Mouse (Mus musculus): ENCODE data around the gene Kcnip1. TPM values are rescaled to one million over a fixed set of nuclear protein-coding genes. Genes with fewer than 3 reads are reported as not detected.
A peak's percentile ranks its signal among the peaks of the same experiment; 100 is the strongest.

Kcnip1 gene
- polyA plus RNA-seq, 1 experiment from 2014 or later: 9.0 TPM

DNA sequence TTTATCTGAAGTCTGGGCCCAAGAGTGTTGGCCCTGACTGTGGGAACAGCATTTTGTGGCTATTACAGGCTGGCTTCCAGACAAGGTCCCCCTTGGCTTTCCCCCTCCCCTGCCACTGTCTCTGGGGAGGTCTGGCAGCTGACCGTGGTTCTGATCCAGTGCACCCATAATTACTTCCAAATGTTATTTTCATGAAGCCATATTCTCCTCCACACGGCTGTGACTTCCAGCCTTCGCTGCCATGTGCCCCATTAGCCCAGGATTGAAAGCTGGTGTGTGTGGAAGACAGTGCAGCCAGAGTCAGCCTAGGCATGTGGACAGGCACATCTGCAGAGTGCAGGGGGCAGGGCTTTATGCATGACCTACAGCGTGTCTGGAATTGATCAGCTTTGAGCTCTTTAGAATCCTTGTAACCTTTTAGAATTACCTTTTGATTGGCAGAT is 240.5 kb downstream of the Kcnip1 start:
- no peaks in the 10 kb centered on the region for H3K27me3 ChIP-seq (ENCODE audit: control insufficient read depth, insufficient read depth, low read length)
- no peaks in the 10 kb centered on the region for H3K9me3 ChIP-seq (ENCODE audit: control insufficient read depth, low read length)
- H3K4me2 ChIP-seq: no peak overlapping the region
- WGBS: 53% methylated on average over 4 of the region's 4 CpGs
- no peak overlapping the region for H3K4me3 ChIP-seq (ENCODE audit: low read depth, low read length)
- no peak overlapping the region for H3K9ac ChIP-seq (ENCODE audit: low read length)
- DNase-seq (ENCODE audit: low spot score, missing footprints) (peak; percentile 69), ATAC-seq (ENCODE audit: low FRiP score) (peak; percentile 55; the same call in 1 of the 2 replicates)
- H3K36me3 ChIP-seq (ENCODE audit: control insufficient read depth, insufficient read depth, low read length): no peaks in the 10 kb centered on the region
- no peak overlapping the region for H3K27ac ChIP-seq (ENCODE audit: low read depth, low read length)
- H3K4me1 ChIP-seq (ENCODE audit: control insufficient read depth, insufficient read depth, low read length): no peaks in the 10 kb centered on the region

- Histone ChIP-seq H3K27me3 (ENCODE audit: control insufficient read depth, insufficient read depth, low read length) (no peaks in the 10 kb centered on the region), H3K4me2 (no peak overlapping the region), H3K9ac (ENCODE audit: low read length) (no peak overlapping the region), H3K4me1 (ENCODE audit: control insufficient read depth, insufficient read depth, low read length) (no peaks in the 10 kb centered on the region), H3K9me3 (ENCODE audit: control insufficient read depth, low read length) (no peaks in the 10 kb centered on the region), H3K27ac (ENCODE audit: low read depth, low read length) (no peak overlapping the region), H3K4me3 (ENCODE audit: low read depth, low read length) (no peak overlapping the region), H3K36me3 (ENCODE audit: control insufficient read depth, insufficient read depth, low read length) (no peaks in the 10 kb centered on the region)
- DNase-seq (ENCODE audit: low spot score, missing footprints) (no peak), ATAC-seq (ENCODE audit: low FRiP score) (no peak)
- WGBS: 92% methylated on average over 6 of the region's 6 CpGs
Measured at GRCm38 (mm10) chr11:33751503-33751902, 241.4 kb downstream of the Kcnip1 start.

GRCm38 (mm10) chr11:33749979-33750378 is 243.0 kb downstream of the Kcnip1 start:
- no peaks in the 10 kb centered on the region for H3K27me3 ChIP-seq (ENCODE audit: control insufficient read depth, insufficient read depth, low read length)
- H3K9me3 ChIP-seq (ENCODE audit: control insufficient read depth, low read length): no peaks in the 10 kb centered on the region
- no peak overlapping the region for H3K27ac ChIP-seq (ENCODE audit: low read depth, low read length)
- no peak overlapping the region for H3K4me2 ChIP-seq
- WGBS: 91% methylated on average over 4 of the region's 4 CpGs
- H3K4me1 ChIP-seq (ENCODE audit: control insufficient read depth, insufficient read depth, low read length): no peaks in the 10 kb centered on the region
- no peaks in the 10 kb centered on the region for H3K36me3 ChIP-seq (ENCODE audit: control insufficient read depth, insufficient read depth, low read length)
- H3K9ac ChIP-seq (ENCODE audit: low read length): no peak overlapping the region
- ATAC-seq (ENCODE audit: low FRiP score): no peak
- DNase-seq (ENCODE audit: low spot score, missing footprints): no peak
- H3K4me3 ChIP-seq (ENCODE audit: low read depth, low read length): no peak overlapping the region

- DNase-seq (ENCODE audit: low spot score, missing footprints): no peak
- H3K4me2 ChIP-seq: no peak overlapping the region
- H3K36me3 ChIP-seq (ENCODE audit: control insufficient read depth, insufficient read depth, low read length): no peaks in the 10 kb centered on the region
- no peak overlapping the region for H3K4me3 ChIP-seq (ENCODE audit: low read depth, low read length)
- no peaks in the 10 kb centered on the region for H3K4me1 ChIP-seq (ENCODE audit: control insufficient read depth, insufficient read depth, low read length)
- no peak overlapping the region for H3K9ac ChIP-seq (ENCODE audit: low read length)
- no peaks in the 10 kb centered on the region for H3K27me3 ChIP-seq (ENCODE audit: control insufficient read depth, insufficient read depth, low read length)
- H3K9me3 ChIP-seq (ENCODE audit: control insufficient read depth, low read length): no peaks in the 10 kb centered on the region
- no peak overlapping the region for H3K27ac ChIP-seq (ENCODE audit: low read depth, low read length)
- 96% methylated on average over 12 of the region's 12 CpGs for WGBS
- no peak for ATAC-seq (ENCODE audit: low FRiP score)
Measured at GRCm38 (mm10) chr11:33749408-33749807, 243.5 kb downstream of the Kcnip1 start.

- WGBS: 94% methylated on average over 5 of the region's 5 CpGs
- Histone ChIP-seq H3K4me3 (ENCODE audit: low read depth, low read length) (no peak overlapping the region), H3K4me2 (no peak overlapping the region), H3K36me3 (ENCODE audit: control insufficient read depth, insufficient read depth, low read length) (no peaks in the 10 kb centered on the region), H3K27ac (ENCODE audit: low read depth, low read length) (no peak overlapping the region), H3K9me3 (ENCODE audit: control insufficient read depth, low read length) (no peaks in the 10 kb centered on the region), H3K27me3 (ENCODE audit: control insufficient read depth, insufficient read depth, low read length) (no peaks in the 10 kb centered on the region), H3K9ac (ENCODE audit: low read length) (no peak overlapping the region), H3K4me1 (ENCODE audit: control insufficient read depth, insufficient read depth, low read length) (no peaks in the 10 kb centered on the region)
- no peak for DNase-seq (ENCODE audit: low spot score, missing footprints)
- no peak for ATAC-seq (ENCODE audit: low FRiP score)
Measured at GRCm38 (mm10) chr11:33748754-33749153, 244.2 kb downstream of the Kcnip1 start.

DNA sequence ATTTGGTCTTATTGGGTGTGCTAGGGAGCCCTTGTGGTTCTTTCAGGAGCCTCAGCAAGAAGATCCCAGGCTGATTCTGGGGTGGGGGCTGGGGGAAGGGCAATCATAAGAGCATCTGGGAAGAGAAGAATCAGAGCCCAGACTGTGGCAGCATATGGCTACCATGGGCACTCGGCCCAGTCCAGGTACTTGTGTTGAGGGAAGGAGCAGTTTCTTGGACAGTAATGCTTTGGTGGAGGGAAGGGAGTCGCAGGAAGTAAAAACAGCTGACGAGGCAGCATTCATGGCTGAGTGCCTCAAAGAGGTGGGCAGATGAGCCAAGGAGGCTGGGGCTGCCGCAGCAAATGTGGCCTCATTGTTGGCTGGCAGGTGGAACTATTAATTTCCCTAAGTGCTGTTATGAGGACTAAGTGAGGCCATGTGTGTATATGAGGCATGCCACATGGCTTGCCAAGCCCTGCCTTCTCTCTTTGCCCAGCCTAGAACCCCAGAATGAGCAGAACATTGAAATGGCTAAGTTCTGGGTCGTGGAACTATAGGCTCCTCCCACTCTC is 245.5 kb downstream of the Kcnip1 start:
- H3K27ac ChIP-seq (ENCODE audit: low read depth, low read length): no peak overlapping the region
- no peaks in the 10 kb centered on the region for H3K36me3 ChIP-seq (ENCODE audit: control insufficient read depth, insufficient read depth, low read length)
- H3K9me3 ChIP-seq (ENCODE audit: control insufficient read depth, low read length): no peaks in the 10 kb centered on the region
- no peaks in the 10 kb centered on the region for H3K27me3 ChIP-seq (ENCODE audit: control insufficient read depth, insufficient read depth, low read length)
- no peaks in the 10 kb centered on the region for H3K4me1 ChIP-seq (ENCODE audit: control insufficient read depth, insufficient read depth, low read length)
- ATAC-seq (ENCODE audit: low FRiP score) (no peak), DNase-seq (ENCODE audit: low spot score, missing footprints) (no peak)
- no peak overlapping the region for H3K4me2 ChIP-seq
- WGBS: 83% methylated on average over 5 of the region's 5 CpGs
- H3K4me3 ChIP-seq (ENCODE audit: low read depth, low read length): no peak overlapping the region
- H3K9ac ChIP-seq (ENCODE audit: low read length): no peak overlapping the region

DNA sequence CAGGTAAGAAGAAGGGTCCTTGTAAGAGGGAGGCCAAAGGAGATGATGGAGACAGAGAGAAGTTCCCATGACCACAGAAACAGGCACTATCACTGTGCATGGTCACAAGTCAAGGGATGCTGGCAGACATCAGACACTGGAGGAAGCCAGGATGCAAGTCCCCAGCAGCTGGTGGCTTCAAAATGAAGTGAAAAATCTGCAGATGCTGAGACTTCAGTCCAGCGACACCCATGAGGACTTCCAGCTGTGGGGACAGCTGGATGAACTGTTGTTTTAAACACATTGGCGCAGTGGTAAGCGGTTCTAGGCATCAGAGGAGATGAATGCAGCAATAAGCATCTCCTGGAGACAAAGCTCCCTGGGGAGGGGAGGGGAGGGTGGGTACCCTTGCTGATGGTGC is 246.6 kb downstream of the Kcnip1 start:
- no peaks in the 10 kb centered on the region for H3K27me3 ChIP-seq (ENCODE audit: control insufficient read depth, insufficient read depth, low read length)
- H3K36me3 ChIP-seq (ENCODE audit: control insufficient read depth, insufficient read depth, low read length): no peaks in the 10 kb centered on the region
- no peak overlapping the region for H3K4me2 ChIP-seq
- H3K4me1 ChIP-seq (ENCODE audit: control insufficient read depth, insufficient read depth, low read length): no peaks in the 10 kb centered on the region
- ATAC-seq (ENCODE audit: low FRiP score) (no peak), DNase-seq (ENCODE audit: low spot score, missing footprints) (peak; percentile 1)
- H3K9me3 ChIP-seq (ENCODE audit: control insufficient read depth, low read length): no peaks in the 10 kb centered on the region
- no peak overlapping the region for H3K4me3 ChIP-seq (ENCODE audit: low read depth, low read length)
- WGBS: 73% methylated on average over 3 of the region's 3 CpGs
- no peak overlapping the region for H3K27ac ChIP-seq (ENCODE audit: low read depth, low read length)
- no peak overlapping the region for H3K9ac ChIP-seq (ENCODE audit: low read length)

DNA sequence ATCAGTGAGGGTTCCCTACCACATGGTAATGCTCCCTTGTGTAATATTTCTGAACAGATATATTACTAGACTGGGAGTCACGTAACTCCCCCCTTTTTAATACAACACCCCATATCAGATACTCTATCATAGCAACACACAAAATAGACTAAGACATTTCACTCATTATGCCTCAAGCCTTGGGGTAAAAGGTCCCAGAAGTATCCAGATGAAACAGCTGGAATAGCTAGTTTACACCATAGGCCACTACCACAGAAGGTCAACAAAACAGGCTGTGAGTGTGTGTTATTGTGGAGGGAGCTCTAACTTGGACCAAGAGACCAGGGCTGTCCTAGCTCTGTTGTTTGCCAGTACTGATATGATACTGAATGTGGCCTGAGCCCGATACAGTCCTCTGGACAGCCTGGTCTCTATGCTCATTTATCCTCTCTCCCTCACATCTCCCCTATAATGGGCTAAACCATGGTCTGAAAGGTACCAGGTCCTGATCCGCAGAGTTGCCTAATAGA is 247.1 kb downstream of the Kcnip1 start:
- no peak overlapping the region for H3K4me3 ChIP-seq (ENCODE audit: low read depth, low read length)
- no peaks in the 10 kb centered on the region for H3K27me3 ChIP-seq (ENCODE audit: control insufficient read depth, insufficient read depth, low read length)
- H3K36me3 ChIP-seq (ENCODE audit: control insufficient read depth, insufficient read depth, low read length): no peaks in the 10 kb centered on the region
- DNase-seq (ENCODE audit: low spot score, missing footprints): no peak
- no peak for ATAC-seq (ENCODE audit: low FRiP score)
- no peak overlapping the region for H3K9ac ChIP-seq (ENCODE audit: low read length)
- no peaks in the 10 kb centered on the region for H3K9me3 ChIP-seq (ENCODE audit: control insufficient read depth, low read length)
- no peaks in the 10 kb centered on the region for H3K4me1 ChIP-seq (ENCODE audit: control insufficient read depth, insufficient read depth, low read length)
- H3K4me2 ChIP-seq: no peak overlapping the region
- H3K27ac ChIP-seq (ENCODE audit: low read depth, low read length): no peak overlapping the region
- 91% methylated on average over 3 of the region's 3 CpGs for WGBS

DNA sequence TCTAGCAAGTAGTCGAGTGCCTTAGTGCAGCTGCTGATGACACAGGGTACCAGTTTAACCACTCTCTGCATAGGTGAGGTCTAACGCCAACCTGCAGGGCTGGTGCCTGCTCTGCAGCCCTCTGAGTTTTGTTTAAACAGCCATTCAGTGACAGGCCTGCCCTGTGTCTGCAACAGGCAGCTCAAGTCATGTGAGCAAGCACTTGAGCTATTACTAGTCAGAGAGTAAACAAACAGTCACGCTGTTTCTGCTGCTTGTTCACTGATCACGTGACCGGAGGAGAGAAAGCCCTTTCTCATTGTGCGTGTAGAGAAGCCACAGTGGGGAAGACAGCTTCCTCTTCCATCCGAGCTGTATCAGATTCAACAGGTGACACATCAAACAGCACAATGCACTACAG is 248.5 kb downstream of the Kcnip1 start:
- 54% methylated on average over 7 of the region's 7 CpGs for WGBS
- no peaks in the 10 kb centered on the region for H3K4me1 ChIP-seq (ENCODE audit: control insufficient read depth, insufficient read depth, low read length)
- no peaks in the 10 kb centered on the region for H3K27me3 ChIP-seq (ENCODE audit: control insufficient read depth, insufficient read depth, low read length)
- ATAC-seq (ENCODE audit: low FRiP score): peak; percentile 68
- peak; percentile 35 for DNase-seq (ENCODE audit: low spot score, missing footprints)
- H3K4me3 ChIP-seq (ENCODE audit: low read depth, low read length): no peak overlapping the region
- H3K4me2 ChIP-seq: no peak overlapping the region
- no peaks in the 10 kb centered on the region for H3K9me3 ChIP-seq (ENCODE audit: control insufficient read depth, low read length)
- H3K36me3 ChIP-seq (ENCODE audit: control insufficient read depth, insufficient read depth, low read length): no peaks in the 10 kb centered on the region
- H3K9ac ChIP-seq (ENCODE audit: low read length): no peak overlapping the region
- no peak overlapping the region for H3K27ac ChIP-seq (ENCODE audit: low read depth, low read length)

Measured in midbrain, embryonic 11.5 days (tissue).